Mouse (Mus musculus) liver, postnatal 0 days (tissue): ENCODE data around the gene Cd53.

Experiments used
- CTCF ChIP-seq: sonication (generic); IDR thresholded peaks from 2 replicates; pipeline ENCODE4 v1.5.1; 2016; ENCODE audit warnings: antibody characterized with exemption, low read depth
- EP300 ChIP-seq: IDR thresholded peaks from 2 replicates; pipeline ENCODE4 v1.6.1; 2016; ENCODE audit warnings: antibody characterized with exemption, low read depth, mild to moderate bottlenecking

DNA sequence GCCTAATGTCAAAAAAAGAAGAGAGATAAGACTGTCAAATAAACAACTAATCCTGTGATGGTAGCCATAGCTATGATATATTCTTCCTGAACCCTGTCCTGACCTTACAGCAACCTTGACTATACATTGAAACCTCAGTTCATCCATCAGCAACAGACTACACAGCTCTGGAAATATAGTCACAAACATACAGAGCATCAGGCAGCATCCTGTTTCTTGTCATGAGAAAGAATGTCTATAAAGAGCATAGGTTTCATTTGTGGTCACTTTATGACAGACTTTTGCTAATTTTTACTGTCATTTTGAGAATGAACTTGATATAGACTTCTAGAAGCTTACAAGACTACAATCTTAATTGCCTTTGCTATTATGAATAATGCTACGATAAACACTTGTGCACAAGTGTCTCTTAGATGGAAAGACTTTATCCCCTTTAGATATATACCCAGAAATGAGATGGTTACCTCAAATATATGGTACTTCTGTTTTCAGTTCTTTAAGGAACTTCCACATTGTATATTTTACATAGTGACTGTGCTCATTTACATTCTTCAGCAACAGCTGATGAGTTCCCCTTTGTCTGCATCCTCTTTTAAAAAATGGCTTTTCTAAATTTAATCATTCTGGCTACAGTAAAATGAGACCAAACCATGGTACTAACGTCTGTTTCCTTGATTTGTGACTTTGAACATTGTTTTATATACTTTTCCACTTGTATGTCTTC, 19.2 kb upstream of the Cd53 start:
- TF ChIP-seq CTCF (no peak), EP300 (no peak)
